Mouse (Mus musculus): Measurements from ENCODE around the gene Dazap2. TPM values are rescaled to one million over a fixed set of nuclear protein-coding genes. Genes with fewer than 3 reads are reported as not detected.

Dazap2 gene
- polyA plus RNA-seq, 1 experiment from 2014 or later: 209 TPM

DNA sequence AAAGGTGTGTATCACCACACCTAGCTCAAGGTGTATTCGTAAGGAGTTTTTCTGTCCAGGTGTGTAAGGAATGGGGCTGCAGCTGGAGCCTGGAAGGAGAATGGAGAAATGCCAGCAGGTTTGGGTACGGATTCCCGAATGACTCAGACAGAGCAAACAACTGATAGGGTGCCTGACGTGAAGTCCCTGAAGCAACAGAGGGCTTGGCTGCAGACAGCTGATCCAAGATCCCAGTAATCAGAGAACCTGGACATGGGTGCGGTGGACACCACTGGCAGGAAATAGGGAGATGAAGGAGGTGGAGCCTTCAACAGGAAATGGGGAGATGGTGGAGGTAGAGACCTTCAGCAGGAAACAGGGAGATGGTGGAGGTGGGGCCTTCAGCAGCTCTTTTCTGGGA, 17.2 kb downstream of the Dazap2 start:
- peaks cover 34% of the 10 kb centered on the region for H3K4me1 ChIP-seq
- no peak overlapping the region for H3K4me3 ChIP-seq
- H3K9me3 ChIP-seq: no peaks in the 10 kb centered on the region
- 60% methylated on average over 5 of the region's 5 CpGs for WGBS
- H3K36me3 ChIP-seq: no peaks in the 10 kb centered on the region
- no peak for DNase-seq (ENCODE audit: low spot score)
- peaks cover 38% of the 10 kb centered on the region for H3K27me3 ChIP-seq (ENCODE audit: insufficient read depth, poor library complexity, severe bottlenecking)
- no peak overlapping the region for H3K27ac ChIP-seq

DNA sequence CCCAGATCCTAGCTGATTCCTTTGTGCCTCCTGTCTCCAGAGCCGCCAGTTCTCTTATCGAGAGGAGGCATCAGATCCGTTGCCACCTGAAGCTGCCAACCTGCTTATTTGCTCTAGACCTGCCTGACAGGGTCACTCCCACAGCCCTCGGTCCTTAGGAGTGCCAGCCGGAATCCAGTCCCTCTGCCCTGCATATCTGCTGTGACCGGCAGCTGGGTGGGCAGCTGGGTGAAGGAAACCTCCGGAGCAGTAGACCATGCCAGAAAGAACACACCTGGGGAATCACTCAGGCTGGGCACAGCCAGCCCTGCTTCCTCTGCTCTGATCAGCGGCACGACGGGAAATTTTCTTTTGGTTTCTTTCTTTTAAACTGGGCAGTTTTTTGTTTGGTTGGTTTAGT, 18.2 kb downstream of the Dazap2 start:
- WGBS: 82% methylated on average over 10 of the region's 10 CpGs
- no peak for DNase-seq (ENCODE audit: low spot score)
- Histone ChIP-seq H3K9me3 (no peaks in the 10 kb centered on the region), H3K36me3 (no peaks in the 10 kb centered on the region), H3K4me1 (peaks cover 33% of the 10 kb centered on the region), H3K27ac (no peak overlapping the region), H3K27me3 (ENCODE audit: insufficient read depth, poor library complexity, severe bottlenecking) (peaks cover 48% of the 10 kb centered on the region), H3K4me3 (no peak overlapping the region)

DNA sequence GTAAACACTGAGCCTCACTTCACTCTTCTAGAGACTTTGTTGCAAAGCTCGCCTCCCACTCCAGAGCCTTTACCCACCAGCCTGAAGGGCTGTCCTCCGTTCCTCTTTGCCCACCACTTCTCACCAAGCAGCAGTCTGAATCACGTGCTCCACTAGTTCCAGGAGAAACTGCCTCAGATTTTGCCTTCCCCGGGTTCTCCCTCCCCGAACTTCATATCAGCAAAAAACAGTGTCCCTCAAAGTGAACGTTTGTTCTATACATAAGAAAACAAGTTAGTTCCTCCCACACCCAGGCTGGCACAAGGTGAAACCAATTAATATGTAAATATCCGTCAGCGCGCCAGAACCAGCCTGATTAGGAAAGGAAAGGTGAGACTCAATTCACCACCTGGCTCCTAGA, 20.1 kb downstream of the Dazap2 start:
- no peak for DNase-seq (ENCODE audit: low spot score)
- H3K4me3 ChIP-seq: peak overlapping the region; percentile 73; the same call in 1 of the 2 replicates
- peaks cover 55% of the 10 kb centered on the region for H3K27me3 ChIP-seq (ENCODE audit: insufficient read depth, poor library complexity, severe bottlenecking)
- H3K9me3 ChIP-seq: no peaks in the 10 kb centered on the region
- 8% methylated on average over 9 of the region's 9 CpGs for WGBS
- H3K27ac ChIP-seq: no peak overlapping the region
- no peaks in the 10 kb centered on the region for H3K36me3 ChIP-seq
- peaks cover 38% of the 10 kb centered on the region for H3K4me1 ChIP-seq

DNA sequence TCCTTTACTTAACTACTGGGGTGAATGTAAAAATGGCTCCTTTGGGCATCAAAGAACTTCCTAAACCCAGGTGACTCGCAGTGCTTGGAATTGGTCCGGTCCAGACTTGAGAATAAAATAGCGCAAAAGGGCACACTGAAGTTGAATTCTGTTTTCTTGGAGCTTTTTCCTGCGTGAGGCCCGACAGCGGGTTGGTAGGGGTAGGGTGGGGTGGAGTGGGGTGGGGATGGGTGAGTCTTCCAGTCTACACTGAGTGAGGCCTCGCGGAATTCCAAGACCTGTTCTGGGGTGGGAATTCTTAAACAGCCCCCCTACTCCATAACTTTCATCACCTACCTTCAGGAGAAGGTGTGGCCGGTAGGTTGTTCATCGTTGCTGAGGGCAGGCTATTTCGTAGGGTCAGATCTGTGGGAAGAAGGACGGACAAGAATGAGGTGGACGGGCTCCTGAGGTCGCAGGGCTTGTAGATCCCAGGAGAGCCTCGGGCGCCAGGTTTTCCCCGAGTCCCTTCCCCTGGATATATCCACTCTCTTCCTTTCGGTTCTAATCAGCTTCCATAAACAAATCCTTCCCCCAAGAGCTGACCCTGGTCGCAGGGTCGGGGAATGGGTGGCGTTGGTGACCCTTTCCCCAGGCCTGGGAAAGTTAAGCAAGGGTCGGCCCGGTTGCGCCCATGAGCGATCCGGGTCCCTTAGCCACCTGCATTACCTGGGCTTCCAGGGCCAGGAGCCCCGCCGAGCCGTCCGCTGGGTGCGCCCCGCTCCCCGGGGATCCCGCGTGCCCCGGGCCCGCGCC, 20.9 kb downstream of the Dazap2 start:
- Histone ChIP-seq H3K9me3 (no peaks in the 10 kb centered on the region), H3K4me3 (peak overlapping the region; percentile 73), H3K4me1 (peaks cover 46% of the 10 kb centered on the region), H3K36me3 (no peaks in the 10 kb centered on the region), H3K27me3 (ENCODE audit: insufficient read depth, poor library complexity, severe bottlenecking) (peaks cover 55% of the 10 kb centered on the region), H3K27ac (peak overlapping the region; percentile 82)
- 2% methylated on average over 38 of the region's 38 CpGs for whole genome bisulfite sequencing
- no peak for DNase-seq (ENCODE audit: low spot score)

DNA sequence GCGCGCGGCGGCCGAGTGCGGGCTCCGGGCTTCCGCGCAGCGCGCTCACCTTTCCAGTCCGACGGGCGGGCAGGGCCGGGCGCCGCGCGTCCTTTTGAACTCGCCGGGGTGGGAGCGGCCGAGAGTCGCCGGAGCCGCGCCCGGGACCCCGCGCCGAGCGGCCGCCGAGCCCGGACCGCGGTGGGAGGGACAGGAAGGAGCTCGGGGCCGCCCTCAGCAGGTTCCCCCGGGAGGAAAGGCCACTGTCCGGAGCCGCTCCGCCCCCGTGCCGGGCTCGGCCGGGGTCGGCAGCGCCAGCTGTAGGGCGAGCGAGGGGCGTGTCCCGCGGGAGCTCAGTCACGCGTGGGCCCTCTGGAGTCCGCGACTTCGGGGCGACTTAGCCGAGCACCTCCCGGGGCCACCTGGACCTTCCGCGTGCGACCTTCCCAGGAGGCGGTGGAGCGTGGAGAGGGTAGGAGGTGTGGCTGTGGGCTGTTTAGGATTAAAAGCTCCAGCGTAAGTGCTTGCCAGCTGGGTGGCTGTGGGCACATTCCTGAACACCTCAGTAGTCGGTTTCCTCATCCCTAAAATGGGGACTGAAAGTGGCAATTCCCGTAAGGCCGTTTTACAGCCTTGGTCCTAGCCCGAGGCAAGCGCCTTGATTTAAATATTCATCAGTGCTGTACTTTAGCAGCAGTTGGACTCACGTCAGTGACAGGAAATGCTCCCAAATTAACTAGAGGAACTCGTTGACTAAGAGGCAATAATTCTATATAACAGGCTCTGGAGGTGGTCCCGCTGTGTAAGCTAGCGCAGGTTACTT, 21.8 kb downstream of the Dazap2 start, which contains the start of gene Smagp:
Gene Smagp (minus strand): TSS at position 241 of the 802 bp plus-strand sequence.
- Histone ChIP-seq H3K4me1 (peaks cover 52% of the 10 kb centered on the region), H3K27ac (peak within 1 kb of the TSS; percentile 82), H3K27me3 (ENCODE audit: insufficient read depth, poor library complexity, severe bottlenecking) (peaks cover 55% of the 10 kb centered on the region), H3K9me3 (no peaks in the 10 kb centered on the region), H3K4me3 (peak within 1 kb of the TSS; percentile 73), H3K36me3 (no peaks in the 10 kb centered on the region)
- WGBS: under 1% methylated on average over 77 of the region's 77 CpGs
- no peak for DNase-seq (ENCODE audit: low spot score)

DNA sequence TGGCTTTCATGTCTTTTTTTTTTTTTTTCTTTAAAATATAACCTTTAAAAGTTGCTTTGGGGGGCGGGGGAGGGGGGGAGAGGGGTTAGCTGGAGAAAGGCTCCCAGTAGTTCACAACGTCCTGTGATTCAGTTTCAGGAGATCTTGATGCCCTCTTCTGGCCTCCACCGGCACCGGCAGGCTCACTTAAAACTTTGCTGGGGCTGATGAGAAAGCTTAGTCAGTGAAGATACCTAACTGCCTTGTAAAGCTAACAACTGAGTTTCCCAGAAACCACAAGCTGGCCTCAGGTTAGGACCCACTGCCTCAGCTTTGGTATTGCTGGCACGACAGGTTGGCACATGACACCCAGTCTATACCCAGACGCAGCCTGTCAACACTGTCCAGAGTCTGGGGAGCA, 22.5 kb downstream of the Dazap2 start:
- H3K4me3 ChIP-seq: peak overlapping the region; percentile 73; the same call in 1 of the 2 replicates
- no peak for DNase-seq (ENCODE audit: low spot score)
- H3K36me3 ChIP-seq: no peaks in the 10 kb centered on the region
- no peak overlapping the region for H3K27ac ChIP-seq
- H3K27me3 ChIP-seq (ENCODE audit: insufficient read depth, poor library complexity, severe bottlenecking): peaks cover 55% of the 10 kb centered on the region
- peaks cover 47% of the 10 kb centered on the region for H3K4me1 ChIP-seq
- H3K9me3 ChIP-seq: no peaks in the 10 kb centered on the region
- WGBS: 17% methylated on average over 6 of the region's 6 CpGs

DNA sequence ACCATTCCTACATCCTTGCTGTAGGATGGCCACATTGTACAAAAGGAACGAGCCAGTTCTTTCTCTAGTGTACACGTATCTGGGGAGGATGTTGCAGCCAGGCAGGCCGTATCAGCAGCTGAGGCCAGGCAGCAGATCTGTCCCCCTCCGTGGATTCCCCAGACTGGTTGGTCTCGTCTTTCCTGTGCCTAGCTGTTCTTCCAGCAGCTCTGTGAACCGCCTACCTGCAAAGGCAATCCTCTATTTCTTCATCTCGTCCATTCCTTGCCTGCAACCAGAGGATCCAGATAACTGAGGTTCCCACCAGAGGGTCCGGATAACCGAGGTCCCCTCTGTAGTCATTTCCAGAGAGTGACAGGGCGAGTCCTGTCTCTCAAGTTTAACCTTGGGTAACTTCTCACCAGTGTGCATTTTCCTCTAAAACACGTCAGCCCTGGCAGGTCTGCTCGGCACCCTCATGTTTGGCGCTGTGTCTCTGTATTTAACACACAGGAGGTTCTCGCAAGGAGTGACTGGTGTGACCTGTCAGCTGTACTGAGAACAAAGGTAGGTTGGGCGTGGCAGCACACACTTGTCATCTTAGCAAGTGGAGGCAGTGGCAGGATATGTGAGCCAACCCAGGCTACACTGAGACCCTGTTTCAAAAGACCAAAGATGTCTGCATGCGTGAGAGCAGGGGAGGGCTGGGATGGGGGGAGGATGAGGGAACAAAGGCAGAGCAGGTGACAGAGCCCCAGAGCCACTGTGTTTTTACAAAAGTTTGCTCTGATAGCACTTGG, 25.0 kb downstream of the Dazap2 start:
- peaks cover 49% of the 10 kb centered on the region for H3K4me1 ChIP-seq
- H3K27ac ChIP-seq: peak overlapping the region; percentile 37; the same call in 1 of the 2 replicates
- 67% methylated on average over 16 of the region's 16 CpGs for WGBS

DNA sequence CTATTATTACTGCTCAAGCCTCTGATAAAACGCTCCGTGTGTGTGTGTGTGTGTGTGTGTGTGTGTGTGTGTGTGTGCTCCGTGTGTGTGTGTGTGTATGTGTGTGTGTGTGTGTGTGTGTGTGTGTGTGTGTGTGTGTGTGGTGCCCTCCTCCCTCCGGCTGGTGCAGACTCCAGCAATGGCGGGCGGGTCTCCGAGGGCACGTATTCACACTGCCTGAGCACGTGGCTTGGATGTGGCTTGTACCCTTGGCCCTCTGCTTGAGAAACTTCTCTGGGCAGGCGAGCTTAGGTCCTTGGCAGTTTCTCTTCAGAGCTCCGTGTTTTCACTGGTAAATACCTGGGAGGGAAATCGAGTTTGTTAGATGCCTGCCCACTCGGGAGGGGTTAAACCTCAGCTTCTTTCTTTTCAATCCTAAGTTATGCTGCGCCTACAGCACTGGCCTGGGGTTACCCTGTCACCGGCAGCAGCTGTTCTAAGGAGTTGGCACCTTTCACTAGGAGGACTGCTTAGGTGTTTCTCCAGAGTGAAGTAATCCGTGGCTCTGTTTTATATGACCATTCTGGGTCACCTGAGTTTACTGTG, 26.2 kb downstream of the Dazap2 start:
- Histone ChIP-seq H3K9me3 (no peaks in the 10 kb centered on the region), H3K36me3 (no peaks in the 10 kb centered on the region), H3K4me3 (no peak overlapping the region), H3K27ac (no peak overlapping the region), H3K27me3 (ENCODE audit: insufficient read depth, poor library complexity, severe bottlenecking) (peaks cover 27% of the 10 kb centered on the region), H3K4me1 (peaks cover 41% of the 10 kb centered on the region)
- no peak for DNase-seq (ENCODE audit: low spot score)
- WGBS: 74% methylated on average over 15 of the region's 16 CpGs

More for the DNA sequence above, 25.0 kb downstream of the Dazap2 start:
- Histone ChIP-seq H3K4me3 (no peak overlapping the region), H3K27me3 (ENCODE audit: insufficient read depth, poor library complexity, severe bottlenecking) (peaks cover 39% of the 10 kb centered on the region), H3K9me3 (no peaks in the 10 kb centered on the region), H3K36me3 (no peaks in the 10 kb centered on the region)
- no peak for DNase-seq (ENCODE audit: low spot score)

DNA sequence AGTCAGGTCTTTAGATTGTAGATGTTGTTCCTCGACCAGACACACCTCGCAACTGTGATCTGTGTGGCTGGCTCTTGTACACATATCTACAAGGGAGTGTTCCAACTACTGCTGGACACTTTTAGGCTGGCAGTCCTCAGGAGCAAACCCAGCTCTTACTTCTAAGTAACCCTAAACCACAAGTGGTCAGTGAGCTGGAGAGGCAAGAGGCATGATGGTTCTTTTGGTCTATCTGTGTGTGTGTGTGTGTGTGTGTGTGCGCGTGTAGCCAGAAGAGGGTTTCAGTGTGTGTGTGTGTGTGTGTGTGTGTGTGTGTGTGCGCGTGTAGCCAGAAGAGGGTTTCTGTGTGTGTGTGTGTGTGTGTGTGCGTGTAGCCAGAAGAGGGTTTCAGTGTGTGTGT, 27.3 kb downstream of the Dazap2 start:
- Histone ChIP-seq H3K27ac (no peak overlapping the region), H3K4me1 (peaks cover 34% of the 10 kb centered on the region), H3K9me3 (no peaks in the 10 kb centered on the region), H3K36me3 (no peaks in the 10 kb centered on the region), H3K27me3 (ENCODE audit: insufficient read depth, poor library complexity, severe bottlenecking) (peaks cover 16% of the 10 kb centered on the region), H3K4me3 (no peak overlapping the region)
- no peak for DNase-seq (ENCODE audit: low spot score)
- WGBS: 90% methylated on average over 7 of the region's 7 CpGs

DNA sequence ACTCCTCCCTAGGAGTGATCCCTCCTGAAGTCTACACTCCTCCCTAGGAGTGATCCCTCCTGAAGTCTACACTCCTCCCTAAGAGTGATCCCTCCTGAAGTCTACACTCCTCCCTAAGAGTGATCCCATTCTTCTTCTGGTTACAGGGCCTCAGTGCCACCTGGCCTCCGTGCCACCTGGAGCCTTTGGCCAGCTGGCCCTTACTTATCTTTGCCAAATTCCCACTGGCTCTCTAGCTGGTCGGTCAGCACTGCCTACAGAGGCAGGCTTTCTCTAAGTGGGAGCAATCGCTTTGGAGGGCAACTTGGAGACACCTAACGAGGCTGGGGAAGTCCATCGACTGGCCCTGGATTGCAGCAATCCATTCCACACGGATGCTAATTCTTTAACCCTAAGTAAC, 31.0 kb downstream of the Dazap2 start:
- no peak for DNase-seq (ENCODE audit: low spot score)
- no peaks in the 10 kb centered on the region for H3K9me3 ChIP-seq
- H3K27ac ChIP-seq: no peak overlapping the region
- H3K4me1 ChIP-seq: peaks cover 30% of the 10 kb centered on the region
- H3K4me3 ChIP-seq: no peak overlapping the region
- H3K36me3 ChIP-seq: no peaks in the 10 kb centered on the region
- no peaks in the 10 kb centered on the region for H3K27me3 ChIP-seq (ENCODE audit: insufficient read depth, poor library complexity, severe bottlenecking)
- WGBS: 72% methylated on average over 6 of the region's 6 CpGs

DNA sequence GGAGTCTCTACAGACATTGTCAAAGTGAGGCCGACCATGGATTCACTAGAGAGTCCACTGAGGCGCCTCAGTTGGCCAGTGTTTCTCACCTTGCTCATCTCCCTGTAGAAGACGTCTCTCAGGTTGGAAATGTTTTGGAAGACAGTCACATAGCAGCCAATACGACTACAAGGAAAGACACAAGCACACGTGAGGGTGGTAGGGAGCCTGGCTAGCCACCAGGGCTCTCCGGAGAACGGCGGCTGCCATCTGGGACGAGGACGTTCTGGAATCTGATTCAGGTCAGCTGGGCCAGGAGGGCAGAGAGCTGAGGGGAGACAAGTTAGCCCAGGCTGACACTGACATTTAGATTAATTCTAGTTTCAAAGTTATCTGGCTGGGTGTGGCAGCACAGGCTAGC, 35.0 kb downstream of the Dazap2 start:
- Histone ChIP-seq H3K27me3 (ENCODE audit: insufficient read depth, poor library complexity, severe bottlenecking) (no peaks in the 10 kb centered on the region), H3K36me3 (no peaks in the 10 kb centered on the region), H3K9me3 (no peaks in the 10 kb centered on the region), H3K4me1 (peaks cover 29% of the 10 kb centered on the region), H3K4me3 (no peak overlapping the region), H3K27ac (no peak overlapping the region)
- 76% methylated on average over 10 of the region's 10 CpGs for WGBS
- no peak for DNase-seq (ENCODE audit: low spot score)

DNA sequence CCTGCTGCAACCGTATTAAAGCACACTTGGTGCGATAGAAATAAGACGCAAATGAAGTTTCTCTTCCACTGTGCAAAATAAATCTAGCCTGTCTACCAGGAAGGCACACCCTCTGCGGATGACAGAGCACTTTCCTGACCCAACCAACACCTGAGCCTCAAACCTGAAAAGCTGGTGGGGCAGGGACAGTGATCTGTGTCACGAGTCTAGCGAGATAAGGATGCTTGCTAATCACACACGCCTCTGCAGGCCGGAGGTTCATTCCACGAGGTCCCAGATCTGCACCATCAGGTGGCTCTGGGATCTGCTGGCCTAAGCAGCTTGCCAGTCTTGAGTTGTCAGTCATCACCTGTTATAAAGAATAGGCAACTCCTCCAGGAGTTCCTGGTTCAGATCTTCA, 36.5 kb downstream of the Dazap2 start:
- no peaks in the 10 kb centered on the region for H3K9me3 ChIP-seq
- H3K4me1 ChIP-seq: peaks cover 33% of the 10 kb centered on the region
- no peak for DNase-seq (ENCODE audit: low spot score)
- no peaks in the 10 kb centered on the region for H3K27me3 ChIP-seq (ENCODE audit: insufficient read depth, poor library complexity, severe bottlenecking)
- H3K36me3 ChIP-seq: no peaks in the 10 kb centered on the region
- no peak overlapping the region for H3K4me3 ChIP-seq
- H3K27ac ChIP-seq: no peak overlapping the region
- 59% methylated on average over 9 of the region's 9 CpGs for WGBS

Data from heart, embryonic 10.5 days (tissue).